In genomic region chr17:83707372-83707771, GRCm38 (mm10) we compare ENCODE assay signal across 8 mouse cellular contexts. TPM values are rescaled to one million over a fixed set of nuclear protein-coding genes. Genes with fewer than 3 reads are reported as not detected.
DNase-seq lines count a peak whose midpoint lies in the region; ATAC-seq and TF ChIP-seq lines count a peak whose summit lies in the region.

No protein-coding gene starts in this region.

- in situ Hi-C loops in ES-E14 (cut with MboI; ENCODE audit: low sequenced_read_pairs in 2 of 2, unreplicated experiment in 2 of 2) = no loop called here

- no peak overlapping the region for H3K4me3 ChIP-seq in kidney, adult 2 months (ENCODE audit: insufficient read depth, low read depth, low read length)
- peak overlapping the region; percentile 86 to 92 for H3K4me3 ChIP-seq in ES-E14 (ENCODE audit: insufficient read depth in 1 of 2, low read depth in 1 of 2, low read length in 2 of 2, poor library complexity in 1 of 2, severe bottlenecking in 1 of 2)
- H3K4me3 ChIP-seq in hindbrain, embryonic 13.5 days = peak overlapping the region; percentile 81
- peak overlapping the region; percentile 56; the same call in 1 of the 2 replicates for H3K4me3 ChIP-seq in midbrain, embryonic 14.5 days (replicated peaks; ENCODE audit: low read depth, low read length)

- no peak for DNase-seq in kidney, adult 2 months
- no peak for DNase-seq in kidney, postnatal 10 days
- DNase-seq in ES-E14 (ENCODE audit: low read depth, low spot score) = no peak
- no peak for DNase-seq in midbrain, embryonic 14.5 days
- DNase-seq in ovary, adult 18-20 months (ENCODE audit: low spot score) = no peak
- no peak for DNase-seq in frontal cortex, postnatal 25 days (ENCODE audit: low spot score in 2 of 2)
- DNase-seq in cerebellum, postnatal 25 days = no peak

- peak overlapping the region; percentile 87 for H3K4me2 ChIP-seq in hindbrain, embryonic 13.5 days
- H3K4me2 ChIP-seq in midbrain, embryonic 14.5 days (ENCODE audit: low read length) = peak overlapping the region; percentile 79

- no peak for TF ChIP-seq POLR2A in kidney, adult 2 months (IDR thresholded peaks at IDR 0.05; ENCODE audit: low read depth, low read length)

- H3K4me1 ChIP-seq in kidney, adult 2 months (ENCODE audit: control insufficient read depth, insufficient read depth, low read length) = no peaks in the 10 kb centered on the region
- peaks cover 6 to 16% of the 10 kb centered on the region in 2 experiments; a peak in 3 of 4 replicates for H3K4me1 ChIP-seq in ES-E14 (ENCODE audit: control insufficient read depth in 2 of 2, insufficient read depth in 2 of 2, low read length in 2 of 2, poor library complexity in 1 of 2)
- peaks cover 24% of the 10 kb centered on the region for H3K4me1 ChIP-seq in hindbrain, embryonic 13.5 days (replicated peaks)
- no peaks in the 10 kb centered on the region for H3K4me1 ChIP-seq in midbrain, embryonic 14.5 days (ENCODE audit: control insufficient read depth, insufficient read depth, low read length)

- ATAC-seq in hindbrain, embryonic 13.5 days (ENCODE audit: low FRiP score) = no peak
- ATAC-seq in midbrain, embryonic 14.5 days (ENCODE audit: low FRiP score, low TSS enrichment) = no peak

- no peaks in the 10 kb centered on the region for H3K36me3 ChIP-seq in kidney, adult 2 months (ENCODE audit: control insufficient read depth, insufficient read depth, low read length)
- peaks cover 7% of the 10 kb centered on the region; the same call in 1 of the 2 replicates for H3K36me3 ChIP-seq in ES-E14 (ENCODE audit: control insufficient read depth, insufficient read depth, low read length, poor library complexity, severe bottlenecking)
- H3K36me3 ChIP-seq in hindbrain, embryonic 13.5 days = peaks cover 16% of the 10 kb centered on the region; the same call in 1 of the 2 replicates
- H3K36me3 ChIP-seq in midbrain, embryonic 14.5 days (ENCODE audit: control insufficient read depth, insufficient read depth, low read length) = no peaks in the 10 kb centered on the region

- H3K9me3 ChIP-seq in ES-E14 (ENCODE audit: control insufficient read depth, insufficient read depth, low read depth, low read length) = no peaks in the 10 kb centered on the region
- no peaks in the 10 kb centered on the region for H3K9me3 ChIP-seq in hindbrain, embryonic 13.5 days
- no peaks in the 10 kb centered on the region for H3K9me3 ChIP-seq in midbrain, embryonic 14.5 days (ENCODE audit: control insufficient read depth, low read length)

- H3K27ac ChIP-seq in kidney, adult 2 months (ENCODE audit: insufficient read depth, low read depth, low read length) = peak overlapping the region; percentile 56; the same call in 1 of the 2 replicates
- H3K27ac ChIP-seq in ES-E14 (ENCODE audit: insufficient read depth, low read depth, low read length, poor library complexity, severe bottlenecking) = peak overlapping the region; percentile 89
- no peak overlapping the region for H3K27ac ChIP-seq in hindbrain, embryonic 13.5 days
- H3K27ac ChIP-seq in midbrain, embryonic 14.5 days (replicated peaks; ENCODE audit: low read depth, low read length) = no peak overlapping the region

- H3K27me3 ChIP-seq in kidney, adult 2 months (replicated peaks; ENCODE audit: control insufficient read depth, insufficient read depth, low read length) = no peaks in the 10 kb centered on the region
- H3K27me3 ChIP-seq in hindbrain, embryonic 13.5 days = no peaks in the 10 kb centered on the region
- H3K27me3 ChIP-seq in midbrain, embryonic 14.5 days (ENCODE audit: control insufficient read depth, insufficient read depth, low read length) = no peaks in the 10 kb centered on the region

- WGBS in kidney, adult 2 months = 82% methylated on average over 4 of the region's 4 CpGs
- 82% methylated on average over 4 of the region's 4 CpGs for WGBS in hindbrain, embryonic 13.5 days
- WGBS in midbrain, embryonic 14.5 days = 84% methylated on average over 4 of the region's 4 CpGs

- H3K9ac ChIP-seq in ES-E14 (ENCODE audit: insufficient read depth, low read depth, low read length, poor library complexity, severe bottlenecking) = peak overlapping the region; percentile 94
- H3K9ac ChIP-seq in hindbrain, embryonic 13.5 days = no peak overlapping the region
- H3K9ac ChIP-seq in midbrain, embryonic 14.5 days (replicated peaks; ENCODE audit: low read length) = no peak overlapping the region

- TF ChIP-seq CTCF in kidney, adult 2 months (conservative IDR thresholded peaks at IDR 0.05; ENCODE audit: insufficient read depth, insufficient read length, low read depth, low read length) = no peak

TF ChIP-seq in ES-E14, 5 proteins besides CTCF, POLR2A, EP300 and RAD21:
- TF ChIP-seq HCFC1 (IDR thresholded peaks at IDR 0.05; ENCODE audit: borderline replicate concordance, insufficient read depth, low read length) = no peak
- TF ChIP-seq CHD2 (IDR thresholded peaks at IDR 0.05; ENCODE audit: low read depth, low read length) = no peak
- no peak for TF ChIP-seq ZNF384 (IDR thresholded peaks at IDR 0.05; ENCODE audit: low read depth, low read length)
- TF ChIP-seq ZC3H11A (IDR thresholded peaks at IDR 0.05; ENCODE audit: borderline replicate concordance, low read depth, low read length) = no peak
- no peak for TF ChIP-seq MAFK (IDR thresholded peaks at IDR 0.05; ENCODE audit: insufficient read depth, low read depth, low read length)

RNA-seq across cellular contexts. Expression of gene Mta3, which starts 1.4 kb away (rescaled TPM):
- 28.5 and 33.0 TPM in 2 replicates for polyA plus RNA-seq in kidney, adult 2 months (2012; rRNA removed)
- 52.8 and 57.1 TPM in 2 replicates for total RNA-seq in ES-E14 (2012; rRNA removed)
- polyA plus RNA-seq in hindbrain, embryonic 13.5 days (2015; fragmentation: Nextera tagmentation; extraction: Ambion mirVana) = 30.5 and 33.3 TPM in 2 replicates
- polyA plus RNA-seq in midbrain, embryonic 14.5 days (2014; fragmentation: Nextera tagmentation; extraction: Ambion mirVana) = 30.0 and 31.1 TPM in 2 replicates

Comparison
In these comparisons a context has a peak if more than half of its experiments do, and no peak if none do; other contexts are left out.
1. H3K27ac ChIP-seq: peak in kidney, adult 2 months (single experiment) and ES-E14 (single experiment); none in hindbrain, embryonic 13.5 days (single experiment) and midbrain, embryonic 14.5 days (single experiment).